Mouse (Mus musculus) ES-E14 (cell line): Measurements from ENCODE around the gene Gdpd5. TPM values are rescaled to one million over a fixed set of nuclear protein-coding genes. Genes with fewer than 3 reads are reported as not detected.

Source experiments
- DNase-seq: peaks from one replicate; pipeline ENCODE4 v3.0.0-alpha.2; 2013; ENCODE audit warnings: low read depth, low spot score
- H3K27ac ChIP-seq: 2 replicates; pipeline ENCODE4 v1.5.1; 2012; ENCODE audit warnings: low read depth, mild to moderate bottlenecking, low read length, moderate library complexity, mixed read lengths; ENCODE audit not compliant: poor library complexity, insufficient read depth, severe bottlenecking
- H3K36me3 ChIP-seq: 2 replicates; pipeline ENCODE4 v1.6.1; 2012; ENCODE audit warnings: mild to moderate bottlenecking, low read length, moderate library complexity, mixed read lengths; ENCODE audit not compliant: control insufficient read depth, poor library complexity, insufficient read depth, severe bottlenecking
- H3K4me1 ChIP-seq, 2 experiments: fragments of 150-350 bp in 1 of 2; sonication (generic) in 1 of 2; 2 replicates each; pipeline ENCODE4 v1.6.1; 2012; ENCODE audit warnings: low read length in 2 of 2, mild to moderate bottlenecking in 1 of 2, mixed read lengths in 1 of 2; ENCODE audit not compliant: control insufficient read depth in 2 of 2, insufficient read depth in 2 of 2, poor library complexity in 1 of 2
- H3K4me3 ChIP-seq, 2 experiments: fragments of 150-350 bp in 1 of 2; sonication (generic) in 1 of 2; 2 replicates each; pipeline ENCODE4 v1.5.1; 2012; ENCODE audit warnings: low read length in 2 of 2, low read depth in 1 of 2, mild to moderate bottlenecking in 1 of 2, mixed read lengths in 1 of 2; ENCODE audit not compliant: insufficient read depth in 1 of 2, poor library complexity in 1 of 2, severe bottlenecking in 1 of 2
- H3K9ac ChIP-seq: 2 replicates; pipeline ENCODE4 v1.6.1; 2012; ENCODE audit warnings: low read depth, mild to moderate bottlenecking, low read length, mixed read lengths; ENCODE audit not compliant: poor library complexity, insufficient read depth, severe bottlenecking
- H3K9me3 ChIP-seq: fragments of 150-350 bp; sonication (generic); 2 replicates; pipeline ENCODE4 v1.6.1; 2012; ENCODE audit warnings: low read depth, mild to moderate bottlenecking, low read length; ENCODE audit not compliant: control insufficient read depth, insufficient read depth
- CHD2 ChIP-seq: IDR thresholded peaks from 2 replicates; pipeline ENCODE4 v1.6.1; 2014; ENCODE audit warnings: mild to moderate bottlenecking, low read depth, low read length, inconsistent platforms
- HCFC1 ChIP-seq: IDR thresholded peaks from 2 replicates; pipeline ENCODE4 v1.6.1; 2012; ENCODE audit warnings: low read length, inconsistent platforms, borderline replicate concordance; ENCODE audit not compliant: insufficient read depth
- MAFK ChIP-seq: IDR thresholded peaks from 2 replicates; pipeline ENCODE4 v1.6.1; 2014; ENCODE audit warnings: mild to moderate bottlenecking, low read depth, low read length, inconsistent platforms; ENCODE audit not compliant: insufficient read depth
- ZC3H11A ChIP-seq: IDR thresholded peaks from 2 replicates; pipeline ENCODE4 v1.6.1; 2012; ENCODE audit warnings: low read depth, mild to moderate bottlenecking, inconsistent platforms, low read length, borderline replicate concordance
- ZNF384 ChIP-seq: IDR thresholded peaks from 2 replicates; pipeline ENCODE4 v1.6.1; 2012; ENCODE audit warnings: low read depth, low read length, inconsistent platforms
- in situ Hi-C, 2 experiments: fragments of 600-800 bp; cut with MboI; formaldehyde crosslinking; loops; one replicate each; pipeline ENCODE4 v1.15.1; 2025; ENCODE audit warnings: low sequenced_read_pairs in 2 of 2, inconsistent platforms in 1 of 2; ENCODE audit not compliant: unreplicated experiment in 2 of 2
- total RNA-seq: library from RNA; depleted of rRNA; stranded (reverse); fragments of 300-350 nt; gene quantifications from 2 replicates; pipeline ENCODE4 v1.2.3, GENCODE M21; 2012

Gene Gdpd5
- total RNA-seq, 1 experiment = 10.2 TPM

- DNase-seq = no peak
- peak overlapping the region; percentile 79 for H3K9ac ChIP-seq
- in situ Hi-C loops = no loop called here
- H3K27ac ChIP-seq = peak overlapping the region; percentile 37; the same call in 1 of the 2 replicates
- H3K4me3 ChIP-seq = peak overlapping the region; percentile 72 to 75
- no peaks in the 10 kb centered on the region for H3K9me3 ChIP-seq
- TF ChIP-seq CHD2 (no peak), HCFC1 (no peak), ZC3H11A (no peak)
- H3K36me3 ChIP-seq = peaks cover 12% of the 10 kb centered on the region; the same call in 1 of the 2 replicates
- peaks cover 10 to 46% of the 10 kb centered on the region in 2 experiments for H3K4me1 ChIP-seq
Measured at GRCm38 (mm10) chr7:99351802-99352517, 29.3 kb upstream of the Gdpd5 start.

- Histone ChIP-seq H3K36me3 (peaks cover 9% of the 10 kb centered on the region; the same call in 1 of the 2 replicates), H3K9ac (peak within 1 kb of the TSS; percentile 79), H3K4me1 (peaks cover 10 to 51% of the 10 kb centered on the region in 2 experiments), H3K4me3 (peak within 1 kb of the TSS; percentile 72 to 75), H3K9me3 (no peaks in the 10 kb centered on the region), H3K27ac (peak within 1 kb of the TSS; percentile 35; the same call in 1 of the 2 replicates)
- in situ Hi-C loops = no loop called here
- TF ChIP-seq ZC3H11A = no peak
- TF ChIP-seq MAFK = no peak
- TF ChIP-seq CHD2 = no peak
- no peak for TF ChIP-seq ZNF384
- no peak for DNase-seq
Measured at GRCm38 (mm10) chr7:99352526-99353400, 28.5 kb upstream of the Gdpd5 start, which contains the start of gene Serpinh1. Gene Serpinh1 (minus strand): TSS chr7:99353239.

GRCm38 (mm10) chr7:99355731-99356131 is 25.5 kb upstream of the Gdpd5 start:
- no peak for DNase-seq
- no peaks in the 10 kb centered on the region; the same call in 1 of the 2 replicates for H3K36me3 ChIP-seq
- H3K4me3 ChIP-seq = peak overlapping the region; percentile 15 to 19; a peak in 2 of 4 replicates
- TF ChIP-seq MAFK (peak; percentile 76), ZNF384 (no peak)
- in situ Hi-C loops = no loop called here
- H3K9ac ChIP-seq = peak overlapping the region; percentile 49
- H3K9me3 ChIP-seq = no peaks in the 10 kb centered on the region
- 0 out of 2 replicates have a peak overlapping the region, but pooled peaks have one; percentile 7 for H3K27ac ChIP-seq
- peaks cover 10 to 55% of the 10 kb centered on the region in 2 experiments for H3K4me1 ChIP-seq

- TF ChIP-seq HCFC1 (no peak), CHD2 (no peak), ZNF384 (no peak), ZC3H11A (no peak), MAFK (no peak)
- Histone ChIP-seq H3K36me3 (no peaks in the 10 kb centered on the region), H3K9me3 (no peaks in the 10 kb centered on the region), H3K27ac (no peak overlapping the region), H3K4me1 (peaks cover 14 to 53% of the 10 kb centered on the region in 2 experiments), H3K4me3 (peak overlapping the region in 1 of 2 experiments; percentile 19; a peak in 1 of 4 replicates), H3K9ac (no peak overlapping the region; the same call in 1 of the 2 replicates)
- in situ Hi-C loops = no loop called here
- no peak for DNase-seq
Measured at GRCm38 (mm10) chr7:99356244-99356930, 24.8 kb upstream of the Gdpd5 start.
